9 mouse cellular contexts compared by ENCODE assay signal in genomic region chr9:57056237-57056636, GRCm38 (mm10). TPM values are rescaled to one million over a fixed set of nuclear protein-coding genes. Genes with fewer than 3 reads are reported as not detected.
A peak's percentile ranks its signal among the peaks of the same experiment; 100 is the strongest.
DNase-seq lines count a peak whose midpoint lies in the region; ATAC-seq and TF ChIP-seq lines count a peak whose summit lies in the region.
"Had no signal": no experiment of that assay in that cellular context is flagged by ENCODE, and none has a peak within 500 bp of the region (broad histone marks: within the 10 kb centered on the region; RNA-seq: fewer than 3 reads in every experiment).

No protein-coding gene starts in this region.

- no peaks in the 10 kb centered on the region for H3K9me3 ChIP-seq in forebrain, postnatal 0 days (ENCODE audit: low read length)
- no peaks in the 10 kb centered on the region for H3K9me3 ChIP-seq in forebrain, embryonic 11.5 days (ENCODE audit: control insufficient read depth, low read length)
- H3K9me3 ChIP-seq in intestine, postnatal 0 days (ENCODE audit: control insufficient read depth): no peaks in the 10 kb centered on the region
- H3K9me3 ChIP-seq: hindbrain, embryonic 15.5 days had no signal

- peak; percentile 51 for DNase-seq in forebrain, postnatal 0 days
- no peak for DNase-seq in forebrain, embryonic 11.5 days (ENCODE audit: low spot score)
- DNase-seq in urinary bladder, postnatal 14 days (ENCODE audit: low spot score): peak; percentile 61
- DNase-seq in urinary bladder, postnatal 4 days (ENCODE audit: low spot score in 2 of 2): no peak
- peak; percentile 65 for DNase-seq in thymus, postnatal 0 days (ENCODE audit: low spot score)

- no peak overlapping the region for H3K4me3 ChIP-seq in forebrain, postnatal 0 days (ENCODE audit: low read depth, low read length)
- no peak overlapping the region for H3K4me3 ChIP-seq in forebrain, embryonic 11.5 days (ENCODE audit: low read depth, low read length)
- no peak overlapping the region for H3K4me3 ChIP-seq in intestine, postnatal 0 days (ENCODE audit: low read depth, low read length)
- H3K4me3 ChIP-seq: hindbrain, embryonic 15.5 days had no signal

- peak; percentile 63 for TF ChIP-seq CTCF in forebrain, postnatal 0 days (IDR thresholded peaks at IDR 0.05; ENCODE audit: low read depth)
- TF ChIP-seq CTCF in intestine, postnatal 0 days (IDR thresholded peaks at IDR 0.05; ENCODE audit: low read depth): peak; percentile 76

- no peak overlapping the region for H3K4me2 ChIP-seq in forebrain, postnatal 0 days (ENCODE audit: low read depth)
- H3K4me2 ChIP-seq in forebrain, embryonic 11.5 days (ENCODE audit: low read depth, low read length, severe bottlenecking): no peak overlapping the region
- no peak overlapping the region for H3K4me2 ChIP-seq in intestine, postnatal 0 days (replicated peaks; ENCODE audit: low read depth)
- H3K4me2 ChIP-seq: hindbrain, embryonic 15.5 days had no signal

- 0 out of 2 replicates have a peak, but pooled peaks have one; percentile 40 for ATAC-seq in forebrain, postnatal 0 days
- no peak for ATAC-seq in forebrain, embryonic 11.5 days (replicated peaks; ENCODE audit: low FRiP score)
- peak; percentile 87; the same call in 1 of the 2 replicates for ATAC-seq in common myeloid progenitor, adult 5-6 weeks (replicated peaks; ENCODE audit: low read depth, poor library complexity, severe bottlenecking)
- no peak for ATAC-seq in intestine, postnatal 0 days
- peak; percentile 63 for ATAC-seq in megakaryocyte, adult 5-6 weeks (ENCODE audit: poor library complexity, severe bottlenecking)

- peaks cover 44% of the 10 kb centered on the region for H3K36me3 ChIP-seq in forebrain, postnatal 0 days (ENCODE audit: insufficient read depth)
- H3K36me3 ChIP-seq in forebrain, embryonic 11.5 days (ENCODE audit: control insufficient read depth, insufficient read depth, low read length): no peaks in the 10 kb centered on the region; the same call in 1 of the 2 replicates
- peaks cover 26% of the 10 kb centered on the region for H3K36me3 ChIP-seq in intestine, postnatal 0 days (ENCODE audit: control insufficient read depth, insufficient read depth)

- 95% methylated on average over 1 of the region's 1 CpGs for WGBS in forebrain, postnatal 0 days
- 97% methylated on average over 1 of the region's 1 CpGs for WGBS in forebrain, embryonic 11.5 days
- 79% methylated on average over 1 of the region's 1 CpGs for WGBS in intestine, postnatal 0 days

- no peak overlapping the region for H3K27ac ChIP-seq in forebrain, postnatal 0 days (ENCODE audit: low read depth, low read length)
- no peak overlapping the region for H3K27ac ChIP-seq in forebrain, embryonic 11.5 days (ENCODE audit: low read depth, low read length)
- no peak overlapping the region for H3K27ac ChIP-seq in intestine, postnatal 0 days (ENCODE audit: low read depth, low read length)
- H3K27ac ChIP-seq: hindbrain, embryonic 15.5 days had no signal

- no peaks in the 10 kb centered on the region for H3K27me3 ChIP-seq in forebrain, postnatal 0 days (ENCODE audit: insufficient read depth, low read length)
- no peaks in the 10 kb centered on the region for H3K27me3 ChIP-seq in forebrain, embryonic 11.5 days (ENCODE audit: control insufficient read depth, insufficient read depth, low read length)
- H3K27me3 ChIP-seq in intestine, postnatal 0 days (replicated peaks; ENCODE audit: control insufficient read depth, insufficient read depth, low read length): no peaks in the 10 kb centered on the region
- H3K27me3 ChIP-seq: hindbrain, embryonic 15.5 days had no signal

- H3K4me1 ChIP-seq in forebrain, postnatal 0 days (ENCODE audit: insufficient read depth): no peaks in the 10 kb centered on the region
- no peaks in the 10 kb centered on the region for H3K4me1 ChIP-seq in forebrain, embryonic 11.5 days (replicated peaks; ENCODE audit: control insufficient read depth, insufficient read depth, low read length)
- H3K4me1 ChIP-seq in intestine, postnatal 0 days (replicated peaks; ENCODE audit: control insufficient read depth, insufficient read depth, low read length): no peaks in the 10 kb centered on the region
- H3K4me1 ChIP-seq: hindbrain, embryonic 15.5 days had no signal

- H3K9ac ChIP-seq in forebrain, postnatal 0 days: no peak overlapping the region
- no peak overlapping the region for H3K9ac ChIP-seq in forebrain, embryonic 11.5 days (ENCODE audit: low read length)
- no peak overlapping the region for H3K9ac ChIP-seq in intestine, postnatal 0 days (ENCODE audit: low read depth, low read length)
- H3K9ac ChIP-seq: hindbrain, embryonic 15.5 days had no signal

RNA-seq across cellular contexts. Expression of gene Sin3a, which starts 15.6 kb away (rescaled TPM):
- total RNA-seq in forebrain, postnatal 0 days (2014; rRNA removed): 27.7 and 37.5 TPM in 2 replicates
- 11.5 and 16.6 TPM in 2 replicates for polyA plus RNA-seq in forebrain, postnatal 0 days (2015; fragmentation: Nextera tagmentation; extraction: Ambion mirVana)
- polyA plus RNA-seq in forebrain, embryonic 11.5 days (2014; fragmentation: Nextera tagmentation; extraction: Ambion mirVana): 63.7 and 71.4 TPM in 2 replicates
- 82.1 and 105 TPM in 2 replicates for total RNA-seq in common myeloid progenitor, adult 5-6 weeks (2017)
- 11.7 and 14.1 TPM in 2 replicates for polyA plus RNA-seq in intestine, postnatal 0 days (2015; fragmentation: Nextera tagmentation; extraction: Ambion mirVana)
- total RNA-seq in megakaryocyte, adult 5-6 weeks (2015): 83.5 and 87.5 TPM in 2 replicates
- total RNA-seq in megakaryocyte, adult 5-6 weeks (2017): 89.8 and 96.9 TPM in 2 replicates
- polyA plus RNA-seq in thymus, postnatal 0 days (2015; fragmentation: Nextera tagmentation; extraction: Ambion mirVana): 25.3 and 26.6 TPM in 2 replicates

Comparison
In these comparisons a context has a peak if more than half of its experiments do, and no peak if none do; other contexts are left out.
1. ATAC-seq: peak in forebrain, postnatal 0 days (single experiment), common myeloid progenitor, adult 5-6 weeks (single experiment) and megakaryocyte, adult 5-6 weeks (single experiment); none in forebrain, embryonic 11.5 days (single experiment) and intestine, postnatal 0 days (single experiment).
2. DNase-seq: peak in forebrain, postnatal 0 days (single experiment), urinary bladder, postnatal 14 days (single experiment) and thymus, postnatal 0 days (single experiment); none in forebrain, embryonic 11.5 days (single experiment) and urinary bladder, postnatal 4 days (0 of 2).